Mouse (Mus musculus): ENCODE measurements around the gene Arhgap42. TPM values are rescaled to one million over a fixed set of nuclear protein-coding genes. Genes with fewer than 3 reads are reported as not detected.
A peak's percentile ranks its signal among the peaks of the same experiment; 100 is the strongest.

Gene Arhgap42
- polyA plus RNA-seq, 1 experiment = 12.6 TPM

DNA sequence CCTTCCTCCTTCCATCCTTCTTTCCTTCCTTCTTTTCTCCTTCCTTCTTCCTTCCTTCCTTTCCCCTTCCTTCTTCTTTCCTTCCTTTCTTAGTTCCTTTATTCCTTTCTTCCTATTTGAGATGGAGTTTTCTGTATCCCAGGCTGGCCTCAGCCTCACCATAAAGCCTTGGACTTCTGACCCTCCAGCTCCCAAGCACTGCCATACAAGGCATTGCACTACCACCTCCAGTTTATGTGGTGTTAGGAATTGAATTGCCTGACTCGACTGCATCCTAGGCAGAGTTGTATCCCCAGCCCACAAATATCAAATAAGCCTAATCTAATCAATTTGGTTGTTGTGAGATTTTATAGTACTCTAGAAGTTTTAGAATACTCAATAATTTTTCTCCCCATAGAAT lies 14.1 kb downstream of the Arhgap42 start:
- Histone ChIP-seq H3K27ac (ENCODE audit: insufficient read depth, low read depth, low read length) (no peak overlapping the region), H3K27me3 (replicated peaks; ENCODE audit: control insufficient read depth, insufficient read depth, low read length) (no peaks in the 10 kb centered on the region), H3K4me1 (ENCODE audit: control insufficient read depth, insufficient read depth, low read length) (peaks cover 19% of the 10 kb centered on the region; the same call in 1 of the 2 replicates), H3K36me3 (ENCODE audit: control insufficient read depth, insufficient read depth, low read length) (no peaks in the 10 kb centered on the region), H3K4me3 (ENCODE audit: insufficient read depth, low read depth, low read length) (no peak overlapping the region)
- WGBS = 45% methylated on average over 1 of the region's 1 CpGs
- DNase-seq = no peak
- TF ChIP-seq CTCF (conservative IDR thresholded peaks at IDR 0.05; ENCODE audit: insufficient read depth, insufficient read length, low read depth, low read length) = no peak
- no peak for TF ChIP-seq POLR2A (IDR thresholded peaks at IDR 0.05; ENCODE audit: low read depth, low read length)

DNA sequence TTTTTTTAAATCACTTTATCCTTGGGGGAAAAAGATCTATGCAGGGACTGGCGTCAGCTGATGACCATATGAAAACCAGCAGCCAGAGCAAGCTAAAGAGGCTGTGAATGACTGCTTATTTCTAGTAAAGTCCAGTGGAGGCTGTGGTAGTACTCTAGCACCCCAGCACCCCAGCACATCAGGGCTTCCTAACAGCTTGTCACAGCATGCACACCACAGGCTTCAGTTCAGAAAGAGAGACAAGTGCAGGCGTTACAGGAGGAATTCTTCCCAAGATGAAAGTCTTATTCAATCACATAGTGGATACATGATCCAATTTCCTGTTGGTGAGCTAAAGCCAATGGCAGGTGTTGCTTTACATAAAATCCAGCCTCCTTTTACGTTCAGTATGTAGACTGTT lies 15.5 kb downstream of the Arhgap42 start:
- peaks cover 22% of the 10 kb centered on the region; the same call in 1 of the 2 replicates for H3K4me1 ChIP-seq (ENCODE audit: control insufficient read depth, insufficient read depth, low read length)
- no peak for DNase-seq
- H3K27ac ChIP-seq (ENCODE audit: insufficient read depth, low read depth, low read length) = peak overlapping the region; percentile 47
- H3K36me3 ChIP-seq (ENCODE audit: control insufficient read depth, insufficient read depth, low read length) = no peaks in the 10 kb centered on the region
- WGBS = 61% methylated on average over 3 of the region's 3 CpGs
- H3K4me3 ChIP-seq (ENCODE audit: insufficient read depth, low read depth, low read length) = no peak overlapping the region
- no peaks in the 10 kb centered on the region for H3K27me3 ChIP-seq (replicated peaks; ENCODE audit: control insufficient read depth, insufficient read depth, low read length)
- TF ChIP-seq CTCF (conservative IDR thresholded peaks at IDR 0.05; ENCODE audit: insufficient read depth, insufficient read length, low read depth, low read length) (no peak), POLR2A (IDR thresholded peaks at IDR 0.05; ENCODE audit: low read depth, low read length) (no peak)

DNA sequence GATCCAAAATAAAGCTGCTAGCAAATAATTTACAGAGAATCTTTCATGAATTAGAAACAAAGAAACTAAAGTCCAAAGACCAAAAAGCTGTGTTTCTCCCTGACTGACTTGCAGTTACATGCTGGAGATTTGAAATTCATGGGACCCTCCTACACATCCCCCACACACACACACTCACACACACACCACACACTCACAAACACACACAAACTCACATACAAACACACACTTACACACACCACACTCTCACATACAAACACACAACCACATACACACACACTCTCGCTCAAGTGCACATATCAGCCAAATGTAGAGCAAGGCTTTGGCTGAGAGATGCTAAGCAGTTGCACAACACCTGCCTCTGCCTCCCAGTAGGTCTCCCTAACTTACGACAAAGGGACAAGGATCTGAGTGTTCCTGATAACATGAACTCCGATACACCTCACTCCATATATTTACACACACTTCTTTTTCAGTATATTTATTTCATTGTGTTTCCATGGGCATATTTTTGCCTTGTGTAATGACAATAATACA lies 16.9 kb downstream of the Arhgap42 start:
- Histone ChIP-seq H3K36me3 (ENCODE audit: control insufficient read depth, insufficient read depth, low read length) (no peaks in the 10 kb centered on the region), H3K27me3 (replicated peaks; ENCODE audit: control insufficient read depth, insufficient read depth, low read length) (no peaks in the 10 kb centered on the region), H3K4me3 (ENCODE audit: insufficient read depth, low read depth, low read length) (no peak overlapping the region), H3K27ac (ENCODE audit: insufficient read depth, low read depth, low read length) (peak overlapping the region; percentile 88), H3K4me1 (ENCODE audit: control insufficient read depth, insufficient read depth, low read length) (peaks cover 29% of the 10 kb centered on the region; the same call in 1 of the 2 replicates)
- 62% methylated on average over 3 of the region's 3 CpGs for WGBS
- TF ChIP-seq CTCF (conservative IDR thresholded peaks at IDR 0.05; ENCODE audit: insufficient read depth, insufficient read length, low read depth, low read length) (no peak), POLR2A (IDR thresholded peaks at IDR 0.05; ENCODE audit: low read depth, low read length) (no peak)
- DNase-seq = peak; percentile 67

DNA sequence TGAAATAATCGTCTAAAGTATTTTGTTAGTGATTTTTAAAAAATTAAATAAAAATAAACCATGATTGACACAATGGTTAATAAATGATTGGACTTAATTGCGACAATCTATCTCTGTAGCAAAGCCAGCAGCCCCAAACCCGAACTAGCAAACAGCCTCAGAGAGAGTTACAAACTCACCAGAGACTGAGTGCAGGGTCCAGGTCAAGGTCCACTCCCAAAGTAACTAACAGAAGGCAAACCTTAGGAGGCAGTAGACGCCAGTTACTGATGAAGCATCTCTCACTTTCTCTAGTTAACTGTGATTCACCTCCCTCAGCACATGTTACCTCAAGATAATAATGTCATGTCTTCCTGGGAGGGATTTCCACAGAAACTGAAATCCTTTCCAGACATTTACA lies 17.7 kb downstream of the Arhgap42 start:
- Histone ChIP-seq H3K4me3 (ENCODE audit: insufficient read depth, low read depth, low read length) (no peak overlapping the region), H3K27me3 (replicated peaks; ENCODE audit: control insufficient read depth, insufficient read depth, low read length) (no peaks in the 10 kb centered on the region), H3K27ac (ENCODE audit: insufficient read depth, low read depth, low read length) (peak overlapping the region; percentile 93; the same call in 1 of the 2 replicates), H3K4me1 (ENCODE audit: control insufficient read depth, insufficient read depth, low read length) (peaks cover 33% of the 10 kb centered on the region; the same call in 1 of the 2 replicates), H3K36me3 (ENCODE audit: control insufficient read depth, insufficient read depth, low read length) (no peaks in the 10 kb centered on the region)
- 0 out of 2 replicates have a peak, but pooled peaks have one; percentile 9 for TF ChIP-seq CTCF (conservative IDR thresholded peaks at IDR 0.05; ENCODE audit: insufficient read depth, insufficient read length, low read depth, low read length)
- no peak for TF ChIP-seq POLR2A (IDR thresholded peaks at IDR 0.05; ENCODE audit: low read depth, low read length)
- 57% methylated on average over 4 of the region's 4 CpGs for WGBS
- DNase-seq = peak; percentile 93

DNA sequence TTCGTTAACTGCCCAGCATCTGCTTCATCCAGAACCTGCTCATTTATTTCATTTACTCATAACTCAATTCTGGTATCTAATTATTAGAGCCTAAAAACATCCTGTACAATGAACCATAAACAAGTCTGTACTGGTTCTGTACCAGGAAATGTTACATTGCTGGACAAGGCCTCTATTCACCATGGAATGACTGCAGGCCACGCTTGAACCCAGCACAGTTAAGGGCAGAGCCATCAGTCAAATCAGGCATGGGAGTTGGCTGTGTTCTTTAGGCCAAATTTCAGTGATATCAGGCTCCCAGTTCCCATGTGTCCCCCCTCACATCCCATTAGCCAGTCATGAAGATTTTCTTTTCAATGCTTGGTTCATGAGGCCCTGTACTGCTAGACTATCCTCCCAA lies 20.6 kb downstream of the Arhgap42 start:
- H3K27ac ChIP-seq (ENCODE audit: insufficient read depth, low read depth, low read length) = peak overlapping the region; percentile 20; the same call in 1 of the 2 replicates
- TF ChIP-seq POLR2A (IDR thresholded peaks at IDR 0.05; ENCODE audit: low read depth, low read length) (no peak), CTCF (conservative IDR thresholded peaks at IDR 0.05; ENCODE audit: insufficient read depth, insufficient read length, low read depth, low read length) (no peak)

DNA sequence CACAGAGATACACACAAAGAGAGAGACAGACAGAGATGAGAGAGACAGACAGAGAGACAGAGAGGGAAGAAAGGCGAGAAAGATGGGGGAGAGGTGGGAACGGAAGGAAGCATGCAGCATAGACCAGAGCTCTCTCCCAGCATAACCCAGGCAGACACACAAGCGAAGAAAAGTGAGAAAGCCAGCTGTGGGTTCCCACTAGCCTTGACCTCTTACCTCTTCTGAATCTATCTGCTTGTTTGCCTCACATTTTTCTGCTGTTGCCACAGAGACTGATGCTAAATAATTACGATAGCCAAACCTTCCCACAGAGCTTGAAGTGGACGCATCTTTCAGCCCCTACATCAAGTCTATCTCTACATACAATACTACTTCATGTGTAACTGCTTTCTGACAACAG lies 24.1 kb downstream of the Arhgap42 start:
- Histone ChIP-seq H3K4me1 (ENCODE audit: control insufficient read depth, insufficient read depth, low read length) (peaks cover 32% of the 10 kb centered on the region), H3K27me3 (replicated peaks; ENCODE audit: control insufficient read depth, insufficient read depth, low read length) (no peaks in the 10 kb centered on the region), H3K27ac (ENCODE audit: insufficient read depth, low read depth, low read length) (no peak overlapping the region), H3K36me3 (ENCODE audit: control insufficient read depth, insufficient read depth, low read length) (no peaks in the 10 kb centered on the region), H3K4me3 (ENCODE audit: insufficient read depth, low read depth, low read length) (no peak overlapping the region)
- 85% methylated on average over 5 of the region's 5 CpGs for WGBS
- TF ChIP-seq CTCF (conservative IDR thresholded peaks at IDR 0.05; ENCODE audit: insufficient read depth, insufficient read length, low read depth, low read length) (no peak), POLR2A (IDR thresholded peaks at IDR 0.05; ENCODE audit: low read depth, low read length) (no peak)
- no peak for DNase-seq

More for the DNA sequence above, 20.6 kb downstream of the Arhgap42 start:
- H3K4me3 ChIP-seq (ENCODE audit: insufficient read depth, low read depth, low read length) = no peak overlapping the region
- 64% methylated on average over 2 of the region's 2 CpGs for WGBS
- H3K27me3 ChIP-seq (replicated peaks; ENCODE audit: control insufficient read depth, insufficient read depth, low read length) = no peaks in the 10 kb centered on the region
- DNase-seq = no peak
- peaks cover 38% of the 10 kb centered on the region for H3K4me1 ChIP-seq (ENCODE audit: control insufficient read depth, insufficient read depth, low read length)
- H3K36me3 ChIP-seq (ENCODE audit: control insufficient read depth, insufficient read depth, low read length) = no peaks in the 10 kb centered on the region

DNA sequence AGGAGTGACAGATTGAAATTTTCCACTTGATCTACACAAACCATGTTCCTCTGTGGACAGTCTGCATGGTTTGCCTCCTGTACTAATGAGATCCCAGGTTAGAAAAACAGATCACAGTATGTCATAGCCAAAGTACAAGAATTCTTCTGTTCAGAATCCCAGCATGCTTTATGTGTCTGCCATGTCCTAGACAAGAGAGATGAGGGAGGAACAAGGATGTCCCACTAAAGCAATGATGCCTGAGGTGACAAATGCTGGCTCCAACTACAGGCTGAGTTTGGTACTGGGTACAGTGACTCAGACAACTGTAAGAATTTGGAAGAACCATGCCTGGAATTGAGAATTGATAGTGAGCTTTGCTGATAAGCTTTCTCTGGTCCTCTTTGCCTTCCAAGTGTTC lies 24.6 kb downstream of the Arhgap42 start:
- no peak overlapping the region for H3K27ac ChIP-seq (ENCODE audit: insufficient read depth, low read depth, low read length)
- H3K4me3 ChIP-seq (ENCODE audit: insufficient read depth, low read depth, low read length) = no peak overlapping the region
- TF ChIP-seq POLR2A (IDR thresholded peaks at IDR 0.05; ENCODE audit: low read depth, low read length) (no peak), CTCF (conservative IDR thresholded peaks at IDR 0.05; ENCODE audit: insufficient read depth, insufficient read length, low read depth, low read length) (no peak)

More for the DNA sequence above, 24.6 kb downstream of the Arhgap42 start:
- H3K36me3 ChIP-seq (ENCODE audit: control insufficient read depth, insufficient read depth, low read length) = no peaks in the 10 kb centered on the region
- no peaks in the 10 kb centered on the region for H3K27me3 ChIP-seq (replicated peaks; ENCODE audit: control insufficient read depth, insufficient read depth, low read length)
- H3K4me1 ChIP-seq (ENCODE audit: control insufficient read depth, insufficient read depth, low read length) = peaks cover 29% of the 10 kb centered on the region
- DNase-seq = no peak
